Mouse (Mus musculus) spleen, adult 2 months (tissue): ENCODE measurements around the gene Rpgrip1l. TPM values are rescaled to one million over a fixed set of nuclear protein-coding genes. Genes with fewer than 3 reads are reported as not detected.

Experiments used
- DNase-seq, 2 experiments: peaks; one replicate each; pipeline versions ENCODE4 v3.0.0 to v3.0.0-alpha.2; 2012 to 2021; ENCODE audit warnings: low spot score in 2 of 2, low read depth in 1 of 2
- H3K27ac ChIP-seq: fragments of 200-500 bp; 2 replicates; pipeline ENCODE4 v1.5.1; 2012; ENCODE audit warnings: low read length, inconsistent platforms; ENCODE audit not compliant: insufficient read depth
- H3K27me3 ChIP-seq: fragments of 200-500 bp; 2 replicates; pipeline ENCODE4 v1.6.1; 2012; ENCODE audit warnings: mild to moderate bottlenecking, moderate library complexity, low read length, inconsistent platforms; ENCODE audit not compliant: control insufficient read depth, insufficient read depth
- H3K36me3 ChIP-seq: fragments of 200-500 bp; 2 replicates; pipeline ENCODE4 v1.6.1; 2012; ENCODE audit warnings: mild to moderate bottlenecking, low read length, inconsistent platforms; ENCODE audit not compliant: control insufficient read depth, insufficient read depth
- H3K4me1 ChIP-seq: fragments of 200-500 bp; 2 replicates; pipeline ENCODE4 v1.6.1; 2011; ENCODE audit warnings: inconsistent platforms; ENCODE audit not compliant: control insufficient read depth, insufficient read depth, insufficient read length
- H3K4me3 ChIP-seq: fragments of 200-500 bp; 2 replicates; pipeline ENCODE4 v1.5.1; 2011; ENCODE audit warnings: mild to moderate bottlenecking, inconsistent platforms; ENCODE audit not compliant: insufficient read depth, insufficient read length; ENCODE audit errors: extremely low read depth
- CTCF ChIP-seq: fragments of 200-500 bp; IDR thresholded peaks from 2 replicates; pipeline ENCODE4 v1.5.1; 2011; ENCODE audit warnings: mild to moderate bottlenecking, inconsistent platforms; ENCODE audit not compliant: insufficient read depth, insufficient read length, insufficient replicate concordance; ENCODE audit errors: extremely low read depth
- POLR2A ChIP-seq: fragments of 200-500 bp; IDR thresholded peaks from 2 replicates; pipeline ENCODE4 v1.6.1; 2011; ENCODE audit warnings: low read depth, low read length, inconsistent platforms
- WGBS: fragments of 180-500 bp; shearing (Covaris S2); methylation state at CpG from one replicate; pipeline ENCODE4 v1.1.7; 2018; 5-methylcytosine and 5-hydroxymethylcytosine counted together
- polyA plus RNA-seq: library from polyadenylated mRNA; depleted of rRNA; stranded (reverse); fragments of >200 nt; gene quantifications from 2 replicates; pipeline ENCODE4 v1.2.3, GENCODE M21; 2012; rRNA removed

Rpgrip1l gene
- polyA plus RNA-seq, 1 experiment, result 0.30 TPM

GRCm38 (mm10) chr8:91170914-91171313 lies 142.1 kb downstream of the Rpgrip1l start:
- 95% methylated on average over 14 of the region's 14 CpGs for WGBS
- Histone ChIP-seq H3K27ac (no peak overlapping the region), H3K4me3 (no peak overlapping the region), H3K36me3 (no peaks in the 10 kb centered on the region), H3K27me3 (no peaks in the 10 kb centered on the region), H3K4me1 (no peaks in the 10 kb centered on the region)
- no peak for DNase-seq
- TF ChIP-seq POLR2A (no peak), CTCF (no peak)

- no peaks in the 10 kb centered on the region for H3K4me1 ChIP-seq
- TF ChIP-seq POLR2A (no peak), CTCF (no peak)
- 85% methylated on average over 6 of the region's 6 CpGs for WGBS
These were observed 142.9 kb downstream of the Rpgrip1l start for GRCm38 (mm10) chr8:91170152-91170551.

More at GRCm38 (mm10) chr8:91170152-91170551, 142.9 kb downstream of the Rpgrip1l start:
- Histone ChIP-seq H3K36me3 (no peaks in the 10 kb centered on the region), H3K27ac (no peak overlapping the region), H3K27me3 (no peaks in the 10 kb centered on the region), H3K4me3 (no peak overlapping the region)
- no peak for DNase-seq

Other genes starting within 250 kb of the Rpgrip1l start
- gene Rbl2, start 243.2 kb downstream of the Rpgrip1l start, polyA plus RNA-seq, result 19.6 and 21.5 TPM in 2 replicates
- gene Aktip, start 113.3 kb downstream of the Rpgrip1l start, polyA plus RNA-seq, result 8.3 and 9.6 TPM in 2 replicates
- gene Fto, start 263 bp upstream of the Rpgrip1l start, polyA plus RNA-seq, result 11.4 and 11.9 TPM in 2 replicates